Mouse (Mus musculus) kidney, embryonic 15.5 days (tissue): ENCODE measurements around the gene Gnb4. TPM values are rescaled to one million over a fixed set of nuclear protein-coding genes. Genes with fewer than 3 reads are reported as not detected.

Experiments
- ATAC-seq: fragments of 200-750 bp; cut with Nextera tagmentation; replicated peaks from 2 replicates; pipeline ENCODE4 v1.8.0; 2017; ENCODE audit warnings: moderate TSS enrichment; ENCODE audit not compliant: low FRiP score
- H3K27ac ChIP-seq: fragments of 300-500 bp; sonication (generic); 2 replicates; pipeline ENCODE4 v1.5.1; 2015; ENCODE audit warnings: mild to moderate bottlenecking, inconsistent platforms
- H3K27me3 ChIP-seq: fragments of 300-500 bp; sonication (generic); 2 replicates; pipeline ENCODE4 v1.6.1; 2015; ENCODE audit warnings: inconsistent platforms
- H3K36me3 ChIP-seq: fragments of 300-500 bp; sonication (generic); 2 replicates; pipeline ENCODE4 v1.6.1; 2015; ENCODE audit warnings: inconsistent platforms
- H3K4me1 ChIP-seq: fragments of 300-500 bp; sonication (generic); 2 replicates; pipeline ENCODE4 v1.6.1; 2015; ENCODE audit warnings: inconsistent platforms
- H3K4me2 ChIP-seq: fragments of 300-500 bp; sonication (generic); 2 replicates; pipeline ENCODE4 v1.6.1; 2015; ENCODE audit warnings: moderate library complexity, mild to moderate bottlenecking, inconsistent platforms
- H3K4me3 ChIP-seq: fragments of 300-500 bp; sonication (generic); replicated peaks from 2 replicates; pipeline ENCODE4 v1.5.1; 2015; ENCODE audit warnings: mild to moderate bottlenecking, inconsistent platforms
- H3K9ac ChIP-seq: fragments of 300-500 bp; sonication (generic); 2 replicates; pipeline ENCODE4 v1.6.1; 2015; ENCODE audit warnings: mild to moderate bottlenecking, inconsistent platforms
- H3K9me3 ChIP-seq: fragments of 300-500 bp; sonication (generic); replicated peaks from 2 replicates; pipeline ENCODE4 v1.6.1; 2016; ENCODE audit warnings: inconsistent platforms
- WGBS: fragments of 180-500 bp; shearing (Covaris S2); methylation state at CpG from one replicate; pipeline ENCODE4 v1.1.7; 2015; ENCODE audit warnings: mixed read lengths; 5-methylcytosine and 5-hydroxymethylcytosine counted together
- polyA plus RNA-seq: library from polyadenylated mRNA; unstranded; fragments of >200 nt; fragmentation: Nextera tagmentation; extraction: Ambion mirVana; gene quantifications from 2 replicates; pipeline ENCODE4 v1.2.1, GENCODE M21; 2015

Gene Gnb4
- polyA plus RNA-seq, 1 experiment from 2014 or later = 54.4 TPM

GRCm38 (mm10) chr3:32573086-32573485 is 43.3 kb downstream of the Gnb4 start:
- Histone ChIP-seq H3K4me3 (no peak overlapping the region), H3K36me3 (peaks cover 81% of the 10 kb centered on the region), H3K4me2 (no peak overlapping the region), H3K27me3 (no peaks in the 10 kb centered on the region), H3K4me1 (no peaks in the 10 kb centered on the region), H3K27ac (no peak overlapping the region), H3K9ac (no peak overlapping the region), H3K9me3 (no peaks in the 10 kb centered on the region; the same call in 1 of the 2 replicates)
- no peak for ATAC-seq
- WGBS = 91% methylated on average over 2 of the region's 2 CpGs

GRCm38 (mm10) chr3:32563401-32563800 is 53.0 kb downstream of the Gnb4 start:
- Histone ChIP-seq H3K36me3 (peaks cover 72% of the 10 kb centered on the region), H3K4me1 (no peaks in the 10 kb centered on the region), H3K27me3 (no peaks in the 10 kb centered on the region), H3K4me3 (no peak overlapping the region), H3K4me2 (no peak overlapping the region), H3K9me3 (no peaks in the 10 kb centered on the region; the same call in 1 of the 2 replicates), H3K9ac (no peak overlapping the region), H3K27ac (no peak overlapping the region)
- no peak for ATAC-seq
- WGBS = 94% methylated on average over 6 of the region's 6 CpGs

- Histone ChIP-seq H3K27me3 (no peaks in the 10 kb centered on the region), H3K9me3 (no peaks in the 10 kb centered on the region), H3K4me2 (no peak overlapping the region), H3K9ac (no peak overlapping the region), H3K36me3 (peaks cover 53% of the 10 kb centered on the region), H3K4me1 (no peaks in the 10 kb centered on the region), H3K27ac (no peak overlapping the region), H3K4me3 (no peak overlapping the region)
- 96% methylated on average over 1 of the region's 1 CpGs for WGBS
- ATAC-seq = 0 out of 2 replicates have a peak, but pooled peaks have one; percentile 33
Measured at GRCm38 (mm10) chr3:32553061-32553460, 63.3 kb downstream of the Gnb4 start.

- Histone ChIP-seq H3K4me2 (no peak overlapping the region), H3K27ac (no peak overlapping the region), H3K4me1 (no peaks in the 10 kb centered on the region), H3K36me3 (peaks cover 75% of the 10 kb centered on the region), H3K9ac (no peak overlapping the region), H3K27me3 (no peaks in the 10 kb centered on the region), H3K4me3 (no peak overlapping the region), H3K9me3 (no peaks in the 10 kb centered on the region)
- 90% methylated on average over 5 of the region's 5 CpGs for WGBS
- no peak for ATAC-seq
Measured at GRCm38 (mm10) chr3:32538091-32538490, 78.3 kb downstream of the Gnb4 start.

- 83% methylated on average over 1 of the region's 1 CpGs for WGBS
Measured at GRCm38 (mm10) chr3:32537556-32537955, 78.8 kb downstream of the Gnb4 start.

GRCm38 (mm10) chr3:32535692-32536091 is 80.7 kb downstream of the Gnb4 start:
- Histone ChIP-seq H3K4me1 (no peaks in the 10 kb centered on the region), H3K9ac (no peak overlapping the region), H3K27ac (no peak overlapping the region), H3K27me3 (no peaks in the 10 kb centered on the region), H3K9me3 (no peaks in the 10 kb centered on the region), H3K4me3 (no peak overlapping the region), H3K36me3 (peaks cover 68% of the 10 kb centered on the region), H3K4me2 (no peak overlapping the region)
- 73% methylated on average over 1 of the region's 1 CpGs for WGBS
- ATAC-seq = no peak

More at GRCm38 (mm10) chr3:32537556-32537955, 78.8 kb downstream of the Gnb4 start:
- no peak for ATAC-seq
- H3K4me1 ChIP-seq = no peaks in the 10 kb centered on the region
- no peaks in the 10 kb centered on the region for H3K9me3 ChIP-seq
- no peak overlapping the region for H3K4me3 ChIP-seq
- no peaks in the 10 kb centered on the region for H3K27me3 ChIP-seq
- H3K9ac ChIP-seq = no peak overlapping the region
- peaks cover 72% of the 10 kb centered on the region for H3K36me3 ChIP-seq
- H3K4me2 ChIP-seq = no peak overlapping the region
- H3K27ac ChIP-seq = no peak overlapping the region

Other genes starting within 250 kb of the Gnb4 start
- gene Pik3ca, start 218.9 kb downstream of the Gnb4 start, polyA plus RNA-seq = 10.3 and 10.6 TPM in 2 replicates
- 0.13 TPM in 1 of 2 replicates, not detected in the other for gene Kcnmb3, start 124.4 kb downstream of the Gnb4 start, polyA plus RNA-seq
- gene Zfp639, start 106.3 kb downstream of the Gnb4 start, polyA plus RNA-seq = 32.8 and 36.1 TPM in 2 replicates
- 32.3 and 33.4 TPM in 2 replicates for gene Mfn1, start 87.1 kb downstream of the Gnb4 start, polyA plus RNA-seq
- 186 and 188 TPM in 2 replicates for gene Actl6a, start 89.7 kb upstream of the Gnb4 start, polyA plus RNA-seq
- 325 and 379 TPM in 2 replicates for gene Ndufb5, start 120.4 kb upstream of the Gnb4 start, polyA plus RNA-seq
- 39.8 and 40.1 TPM in 2 replicates for gene Mrpl47, start 121.0 kb upstream of the Gnb4 start, polyA plus RNA-seq
- 4.6 and 4.9 TPM in 2 replicates for gene Usp13, start 201.0 kb upstream of the Gnb4 start, polyA plus RNA-seq